8 mouse cellular contexts compared by ENCODE assay signal in genomic region chr14:115017410-115018153, GRCm38 (mm10).
DNase-seq lines count a peak whose midpoint lies in the region; ATAC-seq and TF ChIP-seq lines count a peak whose summit lies in the region.

No protein-coding gene starts in this region.

- peak overlapping the region; percentile 47; the same call in 1 of the 2 replicates for H3K9ac ChIP-seq in heart, embryonic 15.5 days
- no peak overlapping the region for H3K9ac ChIP-seq in liver, embryonic 13.5 days

- peak; percentile 55 for DNase-seq in 3T3-L1 (ENCODE audit: low read depth, low spot score)
- DNase-seq in adrenal gland, postnatal 25 days = peak; percentile 44
- peak; percentile 30 for DNase-seq in fibroblast of lung, adult 2 months (ENCODE audit: low read depth)
- peak; percentile 76 for DNase-seq in kidney, postnatal 10 days
- peak; percentile 13 for DNase-seq in liver, embryonic 13.5 days
- peak; percentile 20 to 68 for DNase-seq in spleen, postnatal 4 days (ENCODE audit: low spot score in 2 of 2)

- WGBS in heart, embryonic 15.5 days = 17% methylated on average over 22 of the region's 22 CpGs
- 13% methylated on average over 22 of the region's 22 CpGs for WGBS in liver, embryonic 13.5 days (ENCODE audit: insufficient replicate concordance)

- no peak overlapping the region for H3ac ChIP-seq in myocyte (ENCODE audit: control insufficient read depth, insufficient read length)

- peak overlapping the region; percentile 71 for H3K4me2 ChIP-seq in heart, embryonic 15.5 days
- H3K4me2 ChIP-seq in liver, embryonic 13.5 days = peak overlapping the region; percentile 55
- peak overlapping the region; percentile 59 for H3K4me2 ChIP-seq in myocyte (ENCODE audit: low read depth)

- no peaks in the 10 kb centered on the region for H3K79me2 ChIP-seq in myocyte (ENCODE audit: control insufficient read depth, insufficient read depth)

- peak overlapping the region; percentile 50 for H3K4me3 ChIP-seq in heart, embryonic 15.5 days
- H3K4me3 ChIP-seq in liver, embryonic 13.5 days (replicated peaks) = peak overlapping the region; percentile 39
- no peak overlapping the region for H3K4me3 ChIP-seq in myocyte

- no peak for TF ChIP-seq POLR2A in myocyte (IDR thresholded peaks at IDR 0.05; ENCODE audit: insufficient read length, low read depth)

- no peaks in the 10 kb centered on the region for H3K36me3 ChIP-seq in heart, embryonic 15.5 days
- H3K36me3 ChIP-seq in liver, embryonic 13.5 days = no peaks in the 10 kb centered on the region
- no peaks in the 10 kb centered on the region for H3K36me3 ChIP-seq in myocyte (ENCODE audit: control insufficient read depth, insufficient read depth)

- H3K27ac ChIP-seq in heart, embryonic 15.5 days = no peak overlapping the region
- no peak overlapping the region for H3K27ac ChIP-seq in liver, embryonic 13.5 days

- no peaks in the 10 kb centered on the region for H3K4me1 ChIP-seq in heart, embryonic 15.5 days (replicated peaks)
- H3K4me1 ChIP-seq in liver, embryonic 13.5 days (replicated peaks) = peaks cover 3% of the 10 kb centered on the region; the same call in 1 of the 2 replicates

- H3K27me3 ChIP-seq in heart, embryonic 15.5 days = no peaks in the 10 kb centered on the region
- no peaks in the 10 kb centered on the region for H3K27me3 ChIP-seq in liver, embryonic 13.5 days
- H3K27me3 ChIP-seq in myocyte (ENCODE audit: control insufficient read depth, insufficient read depth, insufficient read length) = peaks cover 7% of the 10 kb centered on the region

- no peak for ATAC-seq in heart, embryonic 15.5 days (replicated peaks; ENCODE audit: insufficient number of reproducible peaks, insufficient read depth, low FRiP score, low read depth)
- peak; percentile 67 for ATAC-seq in liver, embryonic 13.5 days (ENCODE audit: low read depth)

- no peaks in the 10 kb centered on the region for H3K9me3 ChIP-seq in heart, embryonic 15.5 days (replicated peaks)
- H3K9me3 ChIP-seq in liver, embryonic 13.5 days (replicated peaks) = no peaks in the 10 kb centered on the region

TF ChIP-seq in myocyte, 11 proteins besides CTCF, POLR2A, EP300 and RAD21:
- no peak for TF ChIP-seq E2F4 (IDR thresholded peaks at IDR 0.05; ENCODE audit: insufficient read depth)
- TF ChIP-seq USF1 (IDR thresholded peaks at IDR 0.05; ENCODE audit: low read depth) = no peak
- no peak for TF ChIP-seq REST (IDR thresholded peaks at IDR 0.05; ENCODE audit: insufficient read depth, insufficient read length)
- TF ChIP-seq MYOG (IDR thresholded peaks at IDR 0.05; ENCODE audit: control insufficient read depth in 1 of 3, insufficient read depth in 1 of 3, insufficient read length in 2 of 3, low read depth in 2 of 3) = no peak
- TF ChIP-seq TCF3 (IDR thresholded peaks at IDR 0.05; ENCODE audit: insufficient read length, low read depth) = no peak
- TF ChIP-seq MAX (IDR thresholded peaks at IDR 0.05; ENCODE audit: low read depth) = no peak
- no peak for TF ChIP-seq MYOD1 (IDR thresholded peaks at IDR 0.05; ENCODE audit: control insufficient read depth in 1 of 3, insufficient read length in 2 of 3, low read depth in 2 of 3)
- no peak for TF ChIP-seq CEBPB (IDR thresholded peaks at IDR 0.05; ENCODE audit: insufficient read depth, poor library complexity, severe bottlenecking)
- no peak for TF ChIP-seq SRF (IDR thresholded peaks at IDR 0.05; ENCODE audit: control insufficient read depth, insufficient read length, low read depth)
- no peak for TF ChIP-seq POLR2AphosphoS2 (IDR thresholded peaks at IDR 0.05; ENCODE audit: insufficient read length, low read depth)

Comparison
In these comparisons a context has a peak if more than half of its experiments do, and no peak if none do; other contexts are left out.
1. DNase-seq: peak in every context shown above with its lines; median percentile 76 in kidney, postnatal 10 days; 55 in 3T3-L1; 44 in adrenal gland, postnatal 25 days; 44 in spleen, postnatal 4 days; 30 in fibroblast of lung, adult 2 months; 13 in liver, embryonic 13.5 days.